Mouse (Mus musculus) ES-E14 (cell line): ENCODE measurements around the gene Plekhm1. TPM values are rescaled to one million over a fixed set of nuclear protein-coding genes. Genes with fewer than 3 reads are reported as not detected.

Experiments used
- DNase-seq: peaks from one replicate; pipeline ENCODE4 v3.0.0-alpha.2; 2013; ENCODE audit warnings: low read depth, low spot score
- H3K27ac ChIP-seq: 2 replicates; pipeline ENCODE4 v1.5.1; 2012; ENCODE audit warnings: low read depth, mild to moderate bottlenecking, low read length, moderate library complexity, mixed read lengths; ENCODE audit not compliant: poor library complexity, insufficient read depth, severe bottlenecking
- H3K36me3 ChIP-seq: 2 replicates; pipeline ENCODE4 v1.6.1; 2012; ENCODE audit warnings: mild to moderate bottlenecking, low read length, moderate library complexity, mixed read lengths; ENCODE audit not compliant: control insufficient read depth, poor library complexity, insufficient read depth, severe bottlenecking
- H3K4me1 ChIP-seq, 2 experiments: fragments of 150-350 bp in 1 of 2; sonication (generic) in 1 of 2; 2 replicates each; pipeline ENCODE4 v1.6.1; 2012; ENCODE audit warnings: low read length in 2 of 2, mild to moderate bottlenecking in 1 of 2, mixed read lengths in 1 of 2; ENCODE audit not compliant: control insufficient read depth in 2 of 2, insufficient read depth in 2 of 2, poor library complexity in 1 of 2
- H3K4me3 ChIP-seq, 2 experiments: fragments of 150-350 bp in 1 of 2; sonication (generic) in 1 of 2; 2 replicates each; pipeline ENCODE4 v1.5.1; 2012; ENCODE audit warnings: low read length in 2 of 2, low read depth in 1 of 2, mild to moderate bottlenecking in 1 of 2, mixed read lengths in 1 of 2; ENCODE audit not compliant: insufficient read depth in 1 of 2, poor library complexity in 1 of 2, severe bottlenecking in 1 of 2
- H3K9ac ChIP-seq: 2 replicates; pipeline ENCODE4 v1.6.1; 2012; ENCODE audit warnings: low read depth, mild to moderate bottlenecking, low read length, mixed read lengths; ENCODE audit not compliant: poor library complexity, insufficient read depth, severe bottlenecking
- H3K9me3 ChIP-seq: fragments of 150-350 bp; sonication (generic); 2 replicates; pipeline ENCODE4 v1.6.1; 2012; ENCODE audit warnings: low read depth, mild to moderate bottlenecking, low read length; ENCODE audit not compliant: control insufficient read depth, insufficient read depth
- CHD2 ChIP-seq: IDR thresholded peaks from 2 replicates; pipeline ENCODE4 v1.6.1; 2014; ENCODE audit warnings: mild to moderate bottlenecking, low read depth, low read length, inconsistent platforms
- HCFC1 ChIP-seq: IDR thresholded peaks from 2 replicates; pipeline ENCODE4 v1.6.1; 2012; ENCODE audit warnings: low read length, inconsistent platforms, borderline replicate concordance; ENCODE audit not compliant: insufficient read depth
- MAFK ChIP-seq: IDR thresholded peaks from 2 replicates; pipeline ENCODE4 v1.6.1; 2014; ENCODE audit warnings: mild to moderate bottlenecking, low read depth, low read length, inconsistent platforms; ENCODE audit not compliant: insufficient read depth
- ZC3H11A ChIP-seq: IDR thresholded peaks from 2 replicates; pipeline ENCODE4 v1.6.1; 2012; ENCODE audit warnings: low read depth, mild to moderate bottlenecking, inconsistent platforms, low read length, borderline replicate concordance
- ZNF384 ChIP-seq: IDR thresholded peaks from 2 replicates; pipeline ENCODE4 v1.6.1; 2012; ENCODE audit warnings: low read depth, low read length, inconsistent platforms
- in situ Hi-C, 2 experiments: fragments of 600-800 bp; cut with MboI; formaldehyde crosslinking; loops; one replicate each; pipeline ENCODE4 v1.15.1; 2025; ENCODE audit warnings: low sequenced_read_pairs in 2 of 2, inconsistent platforms in 1 of 2; ENCODE audit not compliant: unreplicated experiment in 2 of 2
- total RNA-seq: library from RNA; depleted of rRNA; stranded (reverse); fragments of 300-350 nt; gene quantifications from 2 replicates; pipeline ENCODE4 v1.2.3, GENCODE M21; 2012

Plekhm1 gene
- total RNA-seq, 1 experiment, result 11.7 TPM

- no peak for DNase-seq
- no peak overlapping the region for H3K4me3 ChIP-seq
- TF ChIP-seq ZC3H11A, result no peak
- TF ChIP-seq MAFK, result no peak
- no peak for TF ChIP-seq CHD2
- no peak overlapping the region for H3K27ac ChIP-seq
- H3K9ac ChIP-seq, result no peak overlapping the region
- H3K9me3 ChIP-seq, result no peaks in the 10 kb centered on the region
- H3K4me1 ChIP-seq, result peaks cover 0 to 5% of the 10 kb centered on the region in 2 experiments; a peak in 2 of 4 replicates
- peaks cover 43% of the 10 kb centered on the region for H3K36me3 ChIP-seq
- in situ Hi-C loops, result no loop called here
Observed at GRCm38 (mm10) chr11:103399050-103399449, 13.4 kb downstream of the Plekhm1 start.

DNA sequence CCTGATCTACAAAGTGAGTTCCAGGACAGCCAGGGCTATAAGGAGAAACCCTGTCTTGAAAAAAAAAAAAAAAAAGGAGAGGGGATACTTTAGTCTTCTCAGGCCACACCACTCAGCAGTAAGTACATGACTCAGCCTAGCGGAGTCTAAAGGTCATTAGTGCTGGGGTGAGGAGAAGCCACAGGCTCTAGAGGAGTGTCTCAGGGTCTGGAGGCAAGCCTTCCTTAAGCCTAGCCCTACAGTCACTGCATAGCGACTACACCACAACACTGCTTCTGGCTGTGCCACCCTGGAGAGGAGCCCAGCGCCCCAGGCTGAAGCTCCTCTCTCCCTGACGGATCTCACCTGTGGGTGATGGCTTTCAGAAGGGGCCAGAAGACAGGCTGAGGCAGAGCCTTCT is 15.8 kb downstream of the Plekhm1 start:
- Histone ChIP-seq H3K4me1 (peaks cover 0 to 8% of the 10 kb centered on the region in 2 experiments; a peak in 3 of 4 replicates), H3K4me3 (no peak overlapping the region), H3K36me3 (peaks cover 52% of the 10 kb centered on the region), H3K27ac (no peak overlapping the region), H3K9me3 (no peaks in the 10 kb centered on the region), H3K9ac (no peak overlapping the region)
- no peak for TF ChIP-seq CHD2
- TF ChIP-seq MAFK, result no peak
- no peak for TF ChIP-seq ZNF384
- TF ChIP-seq ZC3H11A, result no peak
- no peak for TF ChIP-seq HCFC1
- in situ Hi-C loops, result no loop called here
- no peak for DNase-seq

- no peak overlapping the region for H3K4me3 ChIP-seq
- H3K36me3 ChIP-seq, result peaks cover 52% of the 10 kb centered on the region
- DNase-seq, result no peak
- H3K9me3 ChIP-seq, result no peaks in the 10 kb centered on the region
- peaks cover 0 to 8% of the 10 kb centered on the region in 2 experiments; a peak in 3 of 4 replicates for H3K4me1 ChIP-seq
- in situ Hi-C loops, result no loop called here
- H3K9ac ChIP-seq, result no peak overlapping the region
- TF ChIP-seq ZNF384, result no peak
- no peak for TF ChIP-seq HCFC1
- no peak for TF ChIP-seq CHD2
- TF ChIP-seq ZC3H11A, result no peak
- TF ChIP-seq MAFK, result no peak
- H3K27ac ChIP-seq, result no peak overlapping the region
Observed at GRCm38 (mm10) chr11:103396236-103396635, 16.3 kb downstream of the Plekhm1 start.

DNA sequence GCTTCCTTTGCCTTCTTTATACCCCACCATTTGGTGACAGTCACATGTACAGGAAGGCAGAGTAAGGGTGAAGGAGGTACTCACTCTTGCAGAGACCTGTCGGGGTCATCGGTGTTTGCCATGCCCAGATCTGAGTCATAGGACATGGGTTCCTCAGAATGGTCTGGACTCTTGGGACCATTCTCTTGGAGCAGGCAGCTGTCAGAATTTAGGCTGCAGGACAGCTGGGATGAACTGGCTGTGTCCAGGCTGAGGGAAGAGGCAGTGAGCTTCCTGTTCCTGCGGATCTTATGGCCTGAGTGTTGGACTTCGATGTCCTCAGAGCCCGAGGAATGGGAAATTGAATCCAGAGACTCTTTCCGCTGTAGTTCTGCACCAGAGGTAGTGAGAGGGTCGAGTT is 17.9 kb downstream of the Plekhm1 start:
- TF ChIP-seq HCFC1 (no peak), CHD2 (no peak), MAFK (no peak), ZC3H11A (no peak), ZNF384 (no peak)
- in situ Hi-C loops, result no loop called here
- DNase-seq, result no peak
- Histone ChIP-seq H3K4me3 (no peak overlapping the region), H3K4me1 (peaks cover 0 to 10% of the 10 kb centered on the region in 2 experiments; a peak in 3 of 4 replicates), H3K27ac (no peak overlapping the region), H3K9ac (no peak overlapping the region), H3K36me3 (peaks cover 60% of the 10 kb centered on the region), H3K9me3 (no peaks in the 10 kb centered on the region)

GRCm38 (mm10) chr11:103394025-103394424 is 18.5 kb downstream of the Plekhm1 start:
- Histone ChIP-seq H3K4me3 (no peak overlapping the region), H3K4me1 (peaks cover 2 to 12% of the 10 kb centered on the region in 2 experiments; a peak in 3 of 4 replicates), H3K9ac (no peak overlapping the region), H3K9me3 (no peaks in the 10 kb centered on the region), H3K36me3 (peaks cover 62% of the 10 kb centered on the region), H3K27ac (no peak overlapping the region)
- DNase-seq, result no peak
- TF ChIP-seq ZC3H11A (no peak), HCFC1 (no peak), CHD2 (no peak), MAFK (no peak), ZNF384 (no peak)
- in situ Hi-C loops, result no loop called here
